Mouse (Mus musculus) Patski (cell line): ENCODE results near the gene Dnajc7. TPM values are rescaled to one million over a fixed set of nuclear protein-coding genes. Genes with fewer than 3 reads are reported as not detected.
"Not testable (repeated sequence)": the region's sequence is repeated elsewhere in the genome, so short reads cannot be mapped to it uniquely, and the experiment has no call there.

ENCODE experiments used
- ATAC-seq: fragments of 100-300 bp; one replicate; pipeline ENCODE4 v1.8.0; 2021
- CTCF ChIA-PET: fragments of 350-600 bp; sonication (Branson Sonifier 250); formaldehyde crosslinking; loops from one replicate; lab custom pipeline; 2022; ENCODE audit warnings: inconsistent platforms; lab: Charles Lee
- POLR2A ChIA-PET: fragments of 350-600 bp; sonication (Branson Sonifier 250); formaldehyde crosslinking; loops from one replicate; lab custom pipeline; 2022; ENCODE audit warnings: antibody characterized with exemption, inconsistent platforms; lab: Charles Lee
- DNase-seq: peaks from one replicate; pipeline ENCODE4 v3.0.0-alpha.2; 2011; ENCODE audit warnings: low read depth, low spot score
- H3K27me3 ChIP-seq: fragments of 371-371 bp; one replicate; pipeline ENCODE4 v1.5.1; 2021
- CTCF ChIP-seq: fragments of 100-300 bp; IDR thresholded peaks from one replicate; pipeline ENCODE4 v1.5.1; 2021
- in situ Hi-C: fragments of 300-500 bp; cut with MboI; formaldehyde crosslinking; loops from 3 replicates; pipeline ENCODE4 v1.11.1; 2018; ENCODE audit warnings: low pct_unique_long_range_greater_than_20kb, mixed read lengths
- polyA plus RNA-seq: library from polyadenylated mRNA; unstranded; gene quantifications from one replicate; pipeline ENCODE4 v1.2.3, GENCODE M21; 2021

Gene Dnajc7
- polyA plus RNA-seq, 1 experiment from 2014 or later, result 268 TPM

- H3K27me3 ChIP-seq, result no peaks in the 10 kb centered on the region
- CTCF ChIA-PET, result no interaction called here
- ATAC-seq (no peak), DNase-seq (no peak)
- TF ChIP-seq CTCF, result no peak
- in situ Hi-C loops, result no loop called here
- POLR2A ChIA-PET, result interaction anchor here (0.6 to 2.4 kb wide), 3 partner anchors 9 to 34 kb away, joined by 3 to 6 read pairs (median 4); partner anchors contain the start of gene Acly
Measured at GRCm38 (mm10) chr11:100540966-100541365, 79.0 kb downstream of the Dnajc7 start.

- ChIA-PET POLR2A (no interaction called here), CTCF (no interaction called here)
- DNase-seq, result no peak
- no peak for ATAC-seq
- H3K27me3 ChIP-seq, result no peaks in the 10 kb centered on the region
- TF ChIP-seq CTCF, result no peak
- in situ Hi-C loops, result no loop called here
Measured at GRCm38 (mm10) chr11:100536466-100536865, 83.5 kb downstream of the Dnajc7 start.

GRCm38 (mm10) chr11:100535996-100536395 is 84.0 kb downstream of the Dnajc7 start:
- POLR2A ChIA-PET, result no interaction called here
- H3K27me3 ChIP-seq, result no peaks in the 10 kb centered on the region
- ATAC-seq, result no peak
- no peak for TF ChIP-seq CTCF
- CTCF ChIA-PET, result interaction anchor here (1.2 kb wide), 1 partner anchor 10 kb away, joined by 7 read pairs; no protein-coding TSS in a partner anchor
- in situ Hi-C loops, result no loop called here
- DNase-seq, result no peak

- POLR2A ChIA-PET, result not testable (repeated sequence)
Measured at GRCm38 (mm10) chr11:100534821-100535220, 85.1 kb downstream of the Dnajc7 start.

GRCm38 (mm10) chr11:100534411-100534810 is 85.6 kb downstream of the Dnajc7 start:
- POLR2A ChIA-PET, DNase-seq, H3K27me3 ChIP-seq, in situ Hi-C loops, ATAC-seq: not testable (repeated sequence)
- CTCF ChIA-PET, result interaction anchor here (1.0 kb wide), 1 partner anchor 10 kb away, joined by 3 read pairs; no protein-coding TSS in a partner anchor

More at GRCm38 (mm10) chr11:100534821-100535220, 85.1 kb downstream of the Dnajc7 start:
- CTCF ChIA-PET, result interaction anchor here (1.2 kb wide), 1 partner anchor 9 kb away, joined by 7 read pairs; no protein-coding TSS in a partner anchor
- in situ Hi-C loops, H3K27me3 ChIP-seq, ATAC-seq, DNase-seq: not testable (repeated sequence)

GRCm38 (mm10) chr11:100533871-100534270 is 86.1 kb downstream of the Dnajc7 start:
- ChIA-PET CTCF (interaction anchor here (1.0 kb wide), 1 partner anchor 11 kb away, joined by 3 read pairs; no protein-coding TSS in a partner anchor), POLR2A (no interaction called here)
- DNase-seq (no peak), ATAC-seq (no peak)
- no peaks in the 10 kb centered on the region for H3K27me3 ChIP-seq
- in situ Hi-C loops, result no loop called here
- TF ChIP-seq CTCF, result no peak

Other genes starting within 250 kb of the Dnajc7 start
- 71.6 TPM for gene Jup, start 222.4 kb downstream of the Dnajc7 start, polyA plus RNA-seq
- 29.1 TPM for gene P3h4, start 205.3 kb downstream of the Dnajc7 start, polyA plus RNA-seq
- gene Fkbp10, start 204.5 kb downstream of the Dnajc7 start, polyA plus RNA-seq, result 0.10 TPM
- gene Nt5c3b, start 178.4 kb downstream of the Dnajc7 start, polyA plus RNA-seq, result 59.8 TPM
- gene Klhl10, start 178.3 kb downstream of the Dnajc7 start, polyA plus RNA-seq, result 0.44 TPM
- gene Klhl11, start 147.4 kb downstream of the Dnajc7 start, polyA plus RNA-seq, result 10.9 TPM
- 162 TPM for gene Acly, start 92.2 kb downstream of the Dnajc7 start, polyA plus RNA-seq
- gene Ttc25, start 74.6 kb downstream of the Dnajc7 start, polyA plus RNA-seq, result 2.2 TPM
- gene Cnp, start 45.3 kb downstream of the Dnajc7 start, polyA plus RNA-seq, result 17.9 TPM
- 36.5 TPM for gene Nkiras2, start 924 bp downstream of the Dnajc7 start, polyA plus RNA-seq
- not detected for gene Zfp385c, start 72.3 kb upstream of the Dnajc7 start, polyA plus RNA-seq
- gene Dhx58, start 84.1 kb upstream of the Dnajc7 start, polyA plus RNA-seq, result 1.5 TPM
- gene Kat2a, start 92.3 kb upstream of the Dnajc7 start, polyA plus RNA-seq, result 55.3 TPM
- gene Hspb9, start 93.7 kb upstream of the Dnajc7 start, polyA plus RNA-seq, result 0.49 TPM
- 194 TPM for gene Rab5c, start 118.0 kb upstream of the Dnajc7 start, polyA plus RNA-seq
- 0.01 TPM for gene Kcnh4, start 139.8 kb upstream of the Dnajc7 start, polyA plus RNA-seq
- not detected for gene Hcrt, start 142.8 kb upstream of the Dnajc7 start, polyA plus RNA-seq
- 24.7 TPM for gene Ghdc, start 150.8 kb upstream of the Dnajc7 start, polyA plus RNA-seq
- 26.8 TPM for gene Stat5b, start 230.6 kb upstream of the Dnajc7 start, polyA plus RNA-seq
- gene Stat5a, start 239.2 kb upstream of the Dnajc7 start, polyA plus RNA-seq, result 14.4 TPM